ENCODE assay signal across 11 mouse cellular contexts in the genomic region with DNA sequence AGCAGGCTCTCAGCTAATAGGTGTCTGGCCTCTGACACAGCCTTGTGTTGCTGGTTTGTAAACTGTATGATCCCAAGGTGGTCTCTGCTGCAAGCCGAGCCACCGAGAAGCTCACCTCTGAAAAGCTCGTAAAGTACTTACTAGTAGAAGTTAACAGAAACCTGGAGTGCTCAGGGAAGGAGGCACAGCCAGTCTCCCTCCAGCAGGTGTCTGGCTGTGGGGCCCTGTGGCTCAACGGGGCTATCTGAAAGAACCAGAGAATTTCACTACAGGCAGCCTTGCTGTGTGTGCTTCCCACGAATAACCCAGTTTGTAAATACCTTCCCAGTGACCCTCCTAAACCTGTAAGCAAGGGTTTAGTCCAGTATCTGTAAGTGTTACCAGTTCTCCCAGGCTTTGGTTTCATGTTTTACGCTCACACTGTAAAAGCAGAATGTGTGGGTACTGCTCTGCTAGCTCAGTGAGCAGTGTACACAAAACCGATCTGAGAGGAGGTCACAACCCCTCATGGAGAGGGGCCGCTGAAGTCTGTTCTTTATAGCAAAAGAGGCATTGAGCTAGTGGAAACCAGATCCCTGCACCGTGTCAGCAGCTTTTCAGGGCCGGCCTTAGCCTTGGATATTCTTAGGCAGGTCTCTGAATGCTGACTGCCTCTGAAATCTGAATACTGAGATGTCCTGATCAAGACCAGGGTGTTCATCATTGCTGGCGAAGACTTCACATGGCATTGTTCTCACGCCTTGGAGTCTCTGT.
A peak's percentile ranks its signal among the peaks of the same experiment; 100 is the strongest.
DNase-seq lines count a peak whose midpoint lies in the region; ATAC-seq and TF ChIP-seq lines count a peak whose summit lies in the region.
"Had no signal": no experiment of that assay in that cellular context is flagged by ENCODE, and none has a peak within 500 bp of the region (broad histone marks: within the 10 kb centered on the region; RNA-seq: fewer than 3 reads in every experiment).

No protein-coding gene starts in this region.

- H3K4me2 ChIP-seq in forebrain, embryonic 11.5 days (ENCODE audit: low read depth, low read length, severe bottlenecking) = no peak overlapping the region
- H3K4me2 ChIP-seq in forebrain, postnatal 0 days (ENCODE audit: low read depth) = no peak overlapping the region
- no peak overlapping the region for H3K4me2 ChIP-seq in hindbrain, embryonic 12.5 days (replicated peaks)
- no peak overlapping the region for H3K4me2 ChIP-seq in hindbrain, embryonic 16.5 days (ENCODE audit: low read length)
- H3K4me2 ChIP-seq in neural tube, embryonic 11.5 days (ENCODE audit: low read depth) = no peak overlapping the region

- no peaks in the 10 kb centered on the region for H3K9me3 ChIP-seq in forebrain, embryonic 11.5 days (ENCODE audit: control insufficient read depth, low read length)
- no peaks in the 10 kb centered on the region for H3K9me3 ChIP-seq in forebrain, postnatal 0 days (ENCODE audit: low read length)
- H3K9me3 ChIP-seq in hindbrain, embryonic 12.5 days (replicated peaks) = no peaks in the 10 kb centered on the region
- H3K9me3 ChIP-seq in hindbrain, embryonic 16.5 days (ENCODE audit: control insufficient read depth, low read length) = no peaks in the 10 kb centered on the region
- no peaks in the 10 kb centered on the region for H3K9me3 ChIP-seq in neural tube, embryonic 11.5 days (ENCODE audit: control insufficient read depth, low read length)

- WGBS in forebrain, embryonic 11.5 days = 61% methylated on average over 12 of the region's 12 CpGs
- 65% methylated on average over 12 of the region's 12 CpGs for WGBS in forebrain, postnatal 0 days
- WGBS in hindbrain, embryonic 12.5 days = 51% methylated on average over 12 of the region's 12 CpGs
- 56% methylated on average over 12 of the region's 12 CpGs for WGBS in hindbrain, embryonic 16.5 days
- WGBS in neural tube, embryonic 11.5 days = 57% methylated on average over 12 of the region's 12 CpGs

- 0 out of 2 replicates have a peak, but pooled peaks have one; percentile 27 for ATAC-seq in forebrain, embryonic 11.5 days (replicated peaks; ENCODE audit: low FRiP score)
- no peak for ATAC-seq in forebrain, postnatal 0 days
- ATAC-seq in hindbrain, embryonic 12.5 days (ENCODE audit: low FRiP score) = no peak
- no peak for ATAC-seq in hindbrain, embryonic 16.5 days
- no peak for ATAC-seq in neural tube, embryonic 11.5 days (ENCODE audit: insufficient read depth, low FRiP score, low TSS enrichment)

- no peak for TF ChIP-seq CTCF in forebrain, postnatal 0 days (IDR thresholded peaks at IDR 0.05; ENCODE audit: low read depth)

- H3K36me3 ChIP-seq in forebrain, embryonic 11.5 days (ENCODE audit: control insufficient read depth, insufficient read depth, low read length) = no peaks in the 10 kb centered on the region
- H3K36me3 ChIP-seq in forebrain, postnatal 0 days (ENCODE audit: insufficient read depth) = peaks cover 10% of the 10 kb centered on the region; the same call in 1 of the 2 replicates
- peaks cover 14% of the 10 kb centered on the region for H3K36me3 ChIP-seq in hindbrain, embryonic 12.5 days
- H3K36me3 ChIP-seq in hindbrain, embryonic 16.5 days (ENCODE audit: control insufficient read depth, insufficient read depth, low read length) = 0 out of 2 replicates have a peak, but pooled peaks cover 3% of the 10 kb centered on the region
- H3K36me3 ChIP-seq in neural tube, embryonic 11.5 days (ENCODE audit: control insufficient read depth, insufficient read depth, low read length) = no peaks in the 10 kb centered on the region

- H3K9ac ChIP-seq in forebrain, embryonic 11.5 days (ENCODE audit: low read length) = no peak overlapping the region
- H3K9ac ChIP-seq in forebrain, postnatal 0 days = no peak overlapping the region
- H3K9ac ChIP-seq in hindbrain, embryonic 12.5 days = no peak overlapping the region
- H3K9ac ChIP-seq in hindbrain, embryonic 16.5 days (ENCODE audit: low read depth, low read length) = no peak overlapping the region
- no peak overlapping the region for H3K9ac ChIP-seq in neural tube, embryonic 11.5 days (ENCODE audit: low read length)

- no peaks in the 10 kb centered on the region for H3K27me3 ChIP-seq in forebrain, embryonic 11.5 days (ENCODE audit: control insufficient read depth, insufficient read depth, low read length)
- no peaks in the 10 kb centered on the region for H3K27me3 ChIP-seq in forebrain, postnatal 0 days (ENCODE audit: insufficient read depth, low read length)
- no peaks in the 10 kb centered on the region for H3K27me3 ChIP-seq in hindbrain, embryonic 12.5 days
- no peaks in the 10 kb centered on the region for H3K27me3 ChIP-seq in hindbrain, embryonic 16.5 days (replicated peaks; ENCODE audit: control insufficient read depth, insufficient read depth, low read length)
- no peaks in the 10 kb centered on the region for H3K27me3 ChIP-seq in neural tube, embryonic 11.5 days (ENCODE audit: control insufficient read depth, insufficient read depth, low read length)

- no peaks in the 10 kb centered on the region for H3K4me1 ChIP-seq in forebrain, embryonic 11.5 days (replicated peaks; ENCODE audit: control insufficient read depth, insufficient read depth, low read length)
- no peaks in the 10 kb centered on the region for H3K4me1 ChIP-seq in forebrain, postnatal 0 days (ENCODE audit: insufficient read depth)
- H3K4me1 ChIP-seq in hindbrain, embryonic 12.5 days = peaks cover 20% of the 10 kb centered on the region
- H3K4me1 ChIP-seq in hindbrain, embryonic 16.5 days (ENCODE audit: control insufficient read depth, insufficient read depth, low read depth, low read length) = no peaks in the 10 kb centered on the region
- peaks cover 9% of the 10 kb centered on the region for H3K4me1 ChIP-seq in neural tube, embryonic 11.5 days (ENCODE audit: control insufficient read depth, insufficient read depth, low read length)

- H3K4me3 ChIP-seq in forebrain, embryonic 11.5 days (ENCODE audit: low read depth, low read length) = no peak overlapping the region
- no peak overlapping the region for H3K4me3 ChIP-seq in forebrain, postnatal 0 days (ENCODE audit: low read depth, low read length)
- no peak overlapping the region for H3K4me3 ChIP-seq in hindbrain, embryonic 12.5 days
- no peak overlapping the region for H3K4me3 ChIP-seq in hindbrain, embryonic 16.5 days (ENCODE audit: low read length)
- H3K4me3 ChIP-seq in neural tube, embryonic 11.5 days (ENCODE audit: low read depth, low read length) = no peak overlapping the region

- no peak for DNase-seq in forebrain, embryonic 11.5 days (ENCODE audit: low spot score)
- DNase-seq in forebrain, postnatal 0 days = no peak
- DNase-seq in neural tube, embryonic 11.5 days (ENCODE audit: low spot score) = no peak
- DNase-seq in neural tube, embryonic 10.5 days (ENCODE audit: extremely low spot score, low spot score) = no peak
- peak; percentile 51 for DNase-seq in retina, postnatal 1 day
- DNase-seq in spleen, adult 18-20 months = no peak
- DNase-seq: adrenal gland, postnatal 14 days; cerebellum, adult 8-10 months; lung, postnatal 4 days had no signal

- H3K27ac ChIP-seq in forebrain, embryonic 11.5 days (ENCODE audit: low read depth, low read length) = no peak overlapping the region
- H3K27ac ChIP-seq in forebrain, postnatal 0 days (ENCODE audit: low read depth, low read length) = no peak overlapping the region
- H3K27ac ChIP-seq in hindbrain, embryonic 12.5 days = peak overlapping the region; percentile 44
- no peak overlapping the region for H3K27ac ChIP-seq in hindbrain, embryonic 16.5 days (ENCODE audit: low read depth, low read length)
- 0 out of 2 replicates have a peak overlapping the region, but pooled peaks have one; percentile 29 for H3K27ac ChIP-seq in neural tube, embryonic 11.5 days (ENCODE audit: low read depth, low read length)

Comparison
In these comparisons a context has a peak if more than half of its experiments do, and no peak if none do; other contexts are left out.
1. H3K27ac ChIP-seq: peak in hindbrain, embryonic 12.5 days (single experiment) and neural tube, embryonic 11.5 days (single experiment); none in forebrain, embryonic 11.5 days (single experiment), forebrain, postnatal 0 days (single experiment) and hindbrain, embryonic 16.5 days (single experiment).